Mouse (Mus musculus) layer of hippocampus, adult 8-10 months (tissue): ENCODE data around the gene Batf. TPM values are rescaled to one million over a fixed set of nuclear protein-coding genes. Genes with fewer than 3 reads are reported as not detected.

Experiments
- DNase-seq, 2 experiments: peaks; one replicate each; pipeline ENCODE4 v3.0.0; 2022; ENCODE audit warnings: low spot score in 2 of 2
- microRNA-seq, 2 experiments: library from miRNA; unstranded; fragments of <30 nt; microRNA quantifications; one replicate each; pipeline ENCODE4 v1.2.0; 2022
- total RNA-seq, 4 experiments: library from RNA; stranded (reverse); gene quantifications; 2 replicates each; pipeline ENCODE4 v1.2.4; 2022

The Batf gene
- total RNA-seq, 4 experiments from 2014 or later: 0.94 to 1.2 TPM; not detected in 2

DNA sequence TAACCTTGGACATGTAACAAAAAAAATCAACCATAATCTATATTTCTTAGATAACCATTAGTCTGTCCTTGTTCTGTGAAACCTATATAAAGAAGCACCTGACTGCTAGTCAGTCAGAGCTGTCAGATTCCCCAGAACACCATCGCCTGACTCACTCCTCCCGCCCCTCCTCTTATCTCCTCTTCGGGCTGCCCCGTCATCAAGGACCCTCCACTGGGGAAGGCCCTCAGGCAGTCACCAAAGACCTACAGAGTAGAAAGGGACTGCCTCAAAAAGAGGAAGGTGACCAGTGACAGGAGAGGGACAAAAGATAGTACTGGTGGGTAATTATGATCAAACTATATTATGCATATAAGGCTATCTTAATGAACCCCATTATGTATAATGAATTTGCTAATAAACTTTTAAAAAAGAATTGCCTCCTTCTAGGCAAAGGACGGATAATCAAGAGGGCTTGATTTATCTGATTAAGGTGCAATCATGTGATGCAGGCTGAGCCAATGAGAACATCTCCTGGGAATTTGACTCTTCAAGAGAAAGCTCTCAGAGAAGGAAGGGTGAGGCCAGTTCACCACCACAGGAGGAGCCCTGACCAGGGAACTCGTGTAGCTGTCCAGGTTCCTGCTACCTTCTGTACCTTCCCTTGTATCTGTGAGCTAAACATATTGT is 40.4 kb downstream of the Batf start:
- no peak for DNase-seq

DNA sequence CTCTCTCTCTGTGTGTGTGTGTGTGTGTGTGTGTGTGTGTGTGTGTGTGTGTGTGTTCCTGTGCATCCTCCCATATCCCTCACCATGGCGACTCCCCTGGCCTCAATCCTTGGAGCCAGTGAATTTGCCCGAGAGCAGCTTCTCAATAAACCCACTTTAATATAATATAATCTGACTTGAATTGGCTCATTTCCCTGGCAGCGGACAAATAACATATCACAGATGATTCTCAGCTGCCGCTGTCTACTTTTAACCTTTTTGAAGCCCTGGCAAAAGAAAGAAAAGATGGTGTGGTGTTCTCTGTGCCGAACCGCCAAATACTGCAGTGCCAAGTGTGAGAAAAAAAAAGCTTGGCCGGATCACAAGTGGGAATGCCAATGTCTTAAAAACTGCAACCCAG is 41.7 kb downstream of the Batf start:
- DNase-seq: no peak

DNA sequence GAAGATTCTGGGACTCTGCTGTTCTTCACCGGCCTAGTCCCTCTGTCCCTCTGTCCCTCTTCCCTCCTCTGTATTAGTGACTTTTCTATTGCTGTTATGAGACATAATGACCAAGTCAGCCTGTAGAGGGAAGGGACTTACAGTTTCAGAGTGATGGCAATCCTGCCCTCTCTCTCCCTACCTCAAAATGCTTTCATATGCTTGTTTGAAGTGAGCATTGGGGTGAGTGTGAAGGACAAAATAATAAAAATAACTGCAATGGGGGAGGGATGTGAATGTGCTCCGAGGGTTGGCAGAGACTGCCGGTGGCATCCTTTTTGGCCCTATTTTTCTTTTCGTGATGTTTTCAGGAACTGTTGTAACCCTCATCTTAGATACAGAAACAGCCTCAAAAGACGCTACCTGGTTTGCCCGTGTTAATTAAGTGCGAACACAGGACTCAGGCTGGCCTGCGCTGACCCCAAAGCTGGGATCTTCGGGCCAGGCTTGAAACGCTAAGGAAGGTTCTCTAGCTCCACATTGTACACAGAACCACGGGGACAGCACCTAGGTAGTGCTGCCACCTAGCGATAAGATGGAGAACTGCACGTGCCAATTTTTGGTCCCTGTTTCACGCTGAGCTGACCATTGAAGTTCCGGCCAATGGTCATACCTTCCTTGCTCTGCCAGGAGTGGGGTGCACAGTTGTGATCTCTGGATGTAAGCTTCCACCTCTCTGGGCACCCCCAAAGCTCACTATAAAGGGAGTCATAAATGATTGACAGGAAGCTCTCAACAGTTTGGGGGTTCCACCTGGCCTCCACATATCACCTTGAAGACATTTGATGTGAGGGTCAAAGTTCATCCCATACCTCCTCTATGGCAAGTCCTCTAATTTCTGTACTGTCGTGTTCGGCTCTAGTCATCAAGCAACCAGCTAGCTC is 42.8 kb downstream of the Batf start:
- peak in 1 of 2 experiments; percentile 53 for DNase-seq

DNA sequence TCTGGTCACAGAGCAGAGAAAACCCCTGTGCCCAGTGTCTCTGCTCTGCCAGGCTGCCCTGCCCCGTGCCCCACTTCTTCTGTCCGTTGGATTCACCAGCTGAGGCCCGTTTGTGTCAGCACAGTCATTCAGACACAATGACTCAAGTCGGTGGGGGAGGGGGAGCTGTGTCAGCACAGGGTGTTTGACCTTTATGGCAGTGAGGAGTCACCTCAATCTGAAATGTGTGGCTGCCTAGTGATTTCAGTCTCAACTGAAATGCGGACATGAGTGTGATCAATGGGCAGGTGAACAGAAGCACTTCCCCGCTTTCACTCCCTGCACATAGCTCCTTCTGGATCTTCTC is 43.4 kb downstream of the Batf start:
- no peak for DNase-seq

DNA sequence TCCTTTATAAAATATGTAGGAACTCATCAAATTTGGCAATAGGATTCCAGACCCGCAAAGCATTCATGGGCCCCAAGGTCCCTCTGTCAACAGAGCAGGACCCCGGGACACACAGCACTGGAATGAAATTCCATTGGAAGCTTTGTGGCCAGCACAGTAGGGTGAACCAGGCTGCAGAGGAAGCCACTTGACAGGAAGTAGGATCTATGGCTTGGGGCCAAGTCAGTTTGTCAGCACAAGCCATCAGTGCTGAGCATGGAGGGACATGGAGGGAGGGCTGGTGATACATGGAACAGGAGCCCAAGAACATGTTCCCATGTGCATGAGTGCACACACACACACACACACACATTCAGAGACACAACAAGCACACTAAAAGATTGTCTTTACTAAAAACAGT is 49.7 kb downstream of the Batf start:
- DNase-seq: no peak

DNA sequence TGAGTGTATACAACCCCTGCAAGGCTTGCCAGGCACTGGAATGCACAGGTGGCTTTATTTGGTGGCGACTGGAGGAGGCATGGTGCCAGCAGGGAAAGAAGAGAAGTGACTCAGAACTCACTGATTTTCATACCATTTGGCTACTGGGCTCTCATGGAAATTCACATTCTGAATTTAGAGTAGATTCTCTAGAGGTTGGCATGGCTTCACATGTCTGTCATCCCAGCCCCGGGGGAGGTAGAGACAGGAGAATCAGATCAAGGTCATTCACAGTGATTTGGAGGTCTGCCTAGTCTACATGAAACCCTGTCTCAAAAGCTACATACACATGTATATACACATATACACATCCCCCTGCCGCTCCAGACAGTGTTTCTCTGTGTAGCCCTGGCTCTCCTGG is 50.5 kb downstream of the Batf start:
- peak; percentile 24 to 28 for DNase-seq

DNA sequence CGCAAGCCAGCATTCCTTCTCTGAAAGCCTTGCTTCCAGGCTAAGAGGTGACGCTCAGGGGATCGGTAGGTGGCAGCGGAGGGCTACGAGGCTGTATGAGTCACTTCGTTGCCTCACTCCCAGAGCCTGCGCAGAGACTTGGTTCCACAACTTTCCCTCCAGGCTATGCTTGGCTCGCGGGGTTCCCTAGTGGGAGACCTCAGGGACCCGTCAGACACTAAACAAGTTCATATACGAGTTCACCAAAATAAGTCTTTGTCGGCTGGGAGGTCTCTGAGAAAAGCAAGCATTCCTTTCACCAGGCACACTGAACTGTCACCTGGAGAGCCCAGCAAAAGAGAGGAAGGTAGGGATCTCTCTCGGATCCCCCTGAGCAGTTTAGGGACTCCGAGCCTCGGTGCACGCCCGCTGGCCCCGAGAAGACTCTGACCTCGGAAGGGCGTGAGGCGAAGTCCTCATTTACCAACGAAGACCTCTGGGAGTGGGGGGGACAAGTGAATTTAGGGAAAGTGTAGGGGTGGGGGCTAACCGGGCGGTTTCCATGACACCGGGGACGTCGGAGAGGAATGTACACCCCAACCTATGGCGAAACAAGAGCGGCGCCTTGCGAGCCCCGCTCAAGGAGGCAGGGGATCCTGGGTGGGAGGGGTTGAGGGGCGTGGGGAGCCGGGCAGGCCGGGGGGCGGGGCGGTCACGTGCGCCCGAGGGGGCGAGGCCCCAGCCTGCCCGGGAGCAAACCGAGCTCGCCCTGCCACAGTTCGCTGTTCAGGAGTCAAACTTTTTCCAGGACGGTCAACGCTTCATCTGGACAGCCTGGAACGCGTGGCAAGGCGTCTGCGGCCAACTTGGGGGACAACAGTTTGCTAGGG is 59.6 kb downstream of the Batf start, which contains the start of gene Flvcr2:
Flvcr2 (plus strand) TSS at position 713 of the 869 bp plus-strand sequence.
- peak; percentile 35 to 63 for DNase-seq

DNA sequence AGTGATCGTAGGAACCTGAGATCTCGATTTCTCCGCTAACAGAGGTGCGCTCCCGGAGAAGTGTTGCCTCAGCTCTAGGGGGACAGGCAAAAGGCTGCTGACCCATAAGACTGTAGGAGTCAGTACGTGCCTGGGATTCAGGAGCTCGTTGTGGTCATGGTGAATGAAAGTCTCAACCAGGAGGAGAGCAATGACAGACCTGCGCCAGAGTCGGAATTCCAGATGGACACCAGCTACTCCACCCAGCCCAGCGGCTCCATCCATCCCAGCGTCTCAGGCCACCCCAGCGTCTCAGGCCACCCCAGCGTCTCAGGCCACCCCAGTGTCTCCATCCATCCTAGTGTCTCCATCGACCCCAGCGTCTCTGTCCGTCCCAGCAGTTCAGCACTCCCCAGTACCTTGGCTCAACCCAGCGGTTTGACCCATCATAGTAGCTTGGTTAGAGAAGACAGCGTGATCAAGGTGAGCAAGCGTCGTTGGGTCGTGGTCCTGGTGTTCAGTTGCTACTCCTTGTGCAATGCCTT is 60.3 kb downstream of the Batf start:
- DNase-seq: no peak

DNA sequence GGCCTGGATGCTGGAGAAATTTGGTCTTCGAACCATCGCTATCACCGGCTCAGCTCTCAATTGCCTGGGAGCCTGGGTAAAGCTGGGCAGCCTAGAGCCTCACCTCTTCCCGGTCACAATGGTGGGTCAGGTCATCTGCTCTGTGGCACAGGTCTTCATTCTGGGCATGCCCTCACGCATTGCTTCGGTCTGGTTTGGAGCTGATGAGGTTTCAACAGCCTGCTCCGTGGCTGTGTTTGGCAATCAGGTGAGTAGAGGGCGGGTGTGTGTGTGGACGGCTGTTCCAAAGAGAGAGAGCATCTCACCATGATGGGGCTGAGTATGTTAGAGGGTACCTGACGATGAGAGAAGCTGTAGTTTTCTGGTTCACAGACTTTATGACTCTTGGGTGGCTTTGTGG is 60.9 kb downstream of the Batf start:
- DNase-seq: no peak

DNA sequence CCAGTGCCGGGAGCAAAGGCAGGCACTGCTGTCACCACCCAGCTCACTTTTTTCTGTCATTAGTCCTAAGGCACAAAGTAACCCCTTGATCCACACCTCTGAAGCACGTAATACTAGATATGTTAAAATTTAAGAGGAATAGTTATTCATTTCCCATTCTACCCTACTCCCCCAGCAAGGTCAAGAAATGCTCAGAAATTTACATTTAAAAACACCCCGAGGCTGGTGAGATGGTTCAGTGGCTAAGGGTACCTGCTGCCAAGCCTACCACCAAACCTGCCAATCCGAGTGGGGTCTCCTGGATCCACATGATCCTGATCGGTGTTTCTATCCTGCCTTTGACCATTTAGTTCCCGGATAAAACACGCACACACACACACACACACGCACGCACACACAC is 63.4 kb downstream of the Batf start:
- no peak for DNase-seq

DNA sequence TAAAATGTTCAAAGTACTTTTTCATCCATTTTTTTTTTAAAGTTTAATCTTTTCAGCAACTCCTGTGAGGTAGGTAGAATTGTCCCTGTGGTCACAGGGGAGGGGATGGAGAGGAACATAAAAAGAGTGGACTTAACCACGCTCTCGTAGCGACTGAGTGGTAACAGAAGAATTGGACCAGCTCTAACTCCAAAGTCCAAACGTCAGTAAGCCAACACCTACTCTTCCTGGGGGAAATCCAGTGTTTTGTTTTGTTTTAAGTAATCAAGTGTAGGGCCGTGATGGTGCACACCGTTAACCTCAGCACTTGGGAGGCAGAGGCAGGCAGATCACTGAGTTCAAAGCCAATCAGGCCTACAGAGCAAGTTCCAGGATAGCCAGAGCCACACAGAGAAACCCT is 65.6 kb downstream of the Batf start:
- no peak for DNase-seq

DNA sequence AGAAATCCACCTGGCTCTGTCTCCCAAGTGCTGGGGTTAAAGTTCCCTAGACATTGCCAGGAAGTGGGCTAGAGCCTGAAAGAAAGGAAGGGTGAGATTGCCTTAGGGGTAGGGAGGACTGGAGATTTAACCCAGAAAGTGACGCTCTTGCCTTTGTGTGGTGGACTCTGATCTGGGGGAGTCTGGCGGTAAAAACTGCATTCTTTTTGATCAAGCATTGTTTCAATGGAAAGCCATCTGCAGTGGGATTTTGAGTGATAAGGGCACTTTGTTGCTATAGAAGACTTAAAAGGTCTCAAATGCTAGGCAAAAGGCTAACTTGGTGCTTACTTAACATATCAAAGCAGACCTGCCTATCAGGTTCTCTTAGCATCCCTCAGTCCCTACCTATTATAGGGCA is 66.8 kb downstream of the Batf start:
- DNase-seq: no peak

DNA sequence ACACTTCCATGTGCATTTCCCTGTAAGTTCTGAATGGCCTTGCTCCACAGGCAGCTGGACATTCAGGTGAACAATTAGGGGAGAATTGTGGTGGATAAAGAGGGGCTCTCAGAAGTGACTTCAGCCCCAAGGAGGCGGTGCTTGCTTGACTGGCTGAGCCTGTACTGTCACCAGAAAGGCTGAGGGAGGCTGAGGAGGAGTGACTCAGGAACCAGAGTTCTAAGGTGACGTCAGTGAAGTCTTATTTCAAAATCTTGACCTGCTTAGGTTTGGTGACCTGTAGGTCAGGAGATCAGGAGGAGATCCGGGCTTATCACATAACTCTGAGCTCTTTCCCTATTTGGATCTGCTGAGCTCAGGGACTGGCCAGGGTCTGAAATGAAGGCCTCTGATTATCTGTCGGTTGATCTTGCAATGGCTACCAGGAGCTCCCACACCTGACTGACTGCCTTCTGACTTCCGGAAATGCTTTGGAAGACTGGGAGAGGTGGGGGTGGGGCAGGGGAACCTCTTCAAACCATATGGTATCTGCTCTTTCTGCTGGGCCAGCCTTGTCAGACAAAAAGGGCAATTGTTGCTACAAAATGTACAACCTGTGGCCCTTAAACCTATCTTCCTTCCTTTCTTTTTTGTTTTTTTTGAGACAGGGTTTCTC is 68.3 kb downstream of the Batf start:
- no peak for DNase-seq

DNA sequence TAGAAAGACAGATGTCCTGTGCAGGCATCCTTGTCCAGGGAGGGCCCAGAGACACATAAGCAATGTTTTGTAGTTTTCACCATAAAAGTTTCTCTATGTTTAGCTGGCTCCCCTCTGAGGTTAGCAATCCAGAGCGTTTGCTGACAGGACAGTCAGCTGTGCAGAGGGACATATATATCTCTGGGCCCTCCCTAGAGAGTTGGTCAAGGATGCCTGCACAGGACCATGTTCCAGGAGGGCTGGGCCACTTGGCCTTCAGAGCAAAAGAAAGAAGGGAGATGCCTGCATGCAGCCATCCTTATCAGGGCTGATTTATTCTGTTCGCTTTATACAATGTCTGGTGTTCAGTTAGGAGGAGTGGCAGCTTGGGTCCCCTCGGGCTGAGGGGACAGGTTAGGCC is 70.0 kb downstream of the Batf start:
- no peak for DNase-seq

DNA sequence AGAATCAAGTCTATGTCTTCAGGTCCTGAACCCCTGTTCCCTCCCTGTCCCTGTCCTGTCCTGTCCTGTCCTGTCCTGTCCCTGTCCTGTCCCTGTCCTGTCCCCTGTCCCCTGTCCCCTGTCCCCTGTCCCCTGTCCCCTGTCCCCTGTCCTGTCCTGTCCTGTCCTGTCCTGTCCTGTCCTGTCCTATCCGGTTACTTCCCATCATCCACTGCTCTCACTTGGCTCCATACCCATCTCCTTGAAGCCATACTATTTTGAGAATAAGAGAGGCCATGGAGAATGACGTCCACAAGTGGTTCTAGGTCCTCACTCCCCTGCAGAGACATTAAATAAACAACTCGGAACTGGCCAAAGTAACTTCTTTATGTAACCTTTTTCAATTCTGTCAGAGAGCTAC is 70.6 kb downstream of the Batf start:
- DNase-seq: no peak

Small RNAs within 50 kb of the gene (microRNA-seq; reads per million reads assigned to microRNA genes)
- gene Gm47285: 0 reads per million in 2 experiments

Other genes starting within 250 kb of the Batf start
- gene Fos, start 212.8 kb upstream of the Batf start, total RNA-seq: 10 to 100 TPM; 14.4 to 24.7 (median 21.0) TPM
- 10 to 100 TPM; 41.8 to 54.1 (median 44.0) TPM for gene Jdp2, start 87.6 kb upstream of the Batf start, total RNA-seq
- gene Flvcr2, start 59.9 kb downstream of the Batf start, total RNA-seq: 1 to 10 TPM; 1.5 to 2.7 (median 2.2) TPM
- 10 to 100 TPM; 55.2 to 66.9 (median 62.7) TPM for gene Erg28, start 137.9 kb downstream of the Batf start, total RNA-seq
- gene Ttll5, start 138.0 kb downstream of the Batf start, total RNA-seq: 10 to 100 TPM; 43.8 to 55.8 (median 51.1) TPM